Mouse (Mus musculus) myocyte (in vitro differentiated cells): ENCODE results near the gene Neurod4. TPM values are rescaled to one million over a fixed set of nuclear protein-coding genes. Genes with fewer than 3 reads are reported as not detected.
A peak's percentile ranks its signal among the peaks of the same experiment; 100 is the strongest.

Source experiments
- H3K27me3 ChIP-seq: one replicate; pipeline ENCODE4 v1.6.1; 2011; ENCODE audit not compliant: control insufficient read depth, insufficient read depth, insufficient read length
- H3K36me3 ChIP-seq: one replicate; pipeline ENCODE4 v1.6.1; 2011; ENCODE audit not compliant: control insufficient read depth, insufficient read depth
- H3K4me2 ChIP-seq: one replicate; pipeline ENCODE4 v1.6.1; 2011; ENCODE audit warnings: low read depth, control low read depth
- H3K4me3 ChIP-seq: one replicate; pipeline ENCODE4 v1.5.1; 2011; ENCODE audit warnings: mild to moderate bottlenecking, control low read depth, moderate library complexity
- H3K79me2 ChIP-seq: one replicate; pipeline ENCODE4 v1.6.1; 2011; ENCODE audit not compliant: control insufficient read depth, insufficient read depth
- H3ac ChIP-seq: one replicate; pipeline ENCODE4 v1.6.1; 2011; ENCODE audit not compliant: control insufficient read depth, insufficient read length
- CEBPB ChIP-seq: IDR thresholded peaks from 2 replicates; pipeline ENCODE4 v1.6.1; 2011; ENCODE audit warnings: mild to moderate bottlenecking, moderate library complexity; ENCODE audit not compliant: poor library complexity, insufficient read depth, severe bottlenecking
- E2F4 ChIP-seq: IDR thresholded peaks from one replicate; pipeline ENCODE4 v1.6.1; 2011; ENCODE audit warnings: mild to moderate bottlenecking, control low read depth, moderate library complexity; ENCODE audit not compliant: insufficient read depth
- MAX ChIP-seq: IDR thresholded peaks from one replicate; pipeline ENCODE4 v1.6.1; 2011; ENCODE audit warnings: low read depth, mild to moderate bottlenecking, control low read depth
- MYOD1 ChIP-seq, 3 experiments: IDR thresholded peaks; one replicate each; pipeline ENCODE4 v1.6.1; 2011; ENCODE audit warnings: control low read depth in 2 of 3, low read depth in 2 of 3, mild to moderate bottlenecking in 2 of 3, moderate library complexity in 1 of 3; ENCODE audit not compliant: insufficient read length in 2 of 3, control insufficient read depth in 1 of 3
- MYOG ChIP-seq, 3 experiments: IDR thresholded peaks; one replicate each; pipeline ENCODE4 v1.6.1; 2011; ENCODE audit warnings: control low read depth in 2 of 3, low read depth in 2 of 3, mild to moderate bottlenecking in 2 of 3; ENCODE audit not compliant: insufficient read length in 2 of 3, control insufficient read depth in 1 of 3, insufficient read depth in 1 of 3
- POLR2A ChIP-seq: IDR thresholded peaks from one replicate; pipeline ENCODE4 v1.6.1; 2011; ENCODE audit warnings: low read depth, mild to moderate bottlenecking, control low read depth, moderate library complexity; ENCODE audit not compliant: insufficient read length
- POLR2AphosphoS2 ChIP-seq: IDR thresholded peaks from one replicate; pipeline ENCODE4 v1.6.1; 2011; ENCODE audit warnings: low read depth, control low read depth; ENCODE audit not compliant: insufficient read length
- REST ChIP-seq: IDR thresholded peaks from one replicate; pipeline ENCODE4 v1.6.1; 2011; ENCODE audit warnings: mild to moderate bottlenecking, control low read depth, moderate library complexity; ENCODE audit not compliant: insufficient read depth, insufficient read length
- SRF ChIP-seq: IDR thresholded peaks from one replicate; pipeline ENCODE4 v1.6.1; 2011; ENCODE audit warnings: low read depth; ENCODE audit not compliant: control insufficient read depth, insufficient read length
- TCF12 ChIP-seq: IDR thresholded peaks from one replicate; pipeline ENCODE4 v1.6.1; 2011; ENCODE audit warnings: mild to moderate bottlenecking, control low read depth; ENCODE audit not compliant: poor library complexity, insufficient read depth, severe bottlenecking
- TCF3 ChIP-seq: IDR thresholded peaks from one replicate; pipeline ENCODE4 v1.6.1; 2011; ENCODE audit warnings: low read depth, control low read depth; ENCODE audit not compliant: insufficient read length
- USF1 ChIP-seq: IDR thresholded peaks from one replicate; pipeline ENCODE4 v1.6.1; 2011; ENCODE audit warnings: low read depth, mild to moderate bottlenecking, control low read depth, moderate library complexity
- polyA plus RNA-seq: library from polyadenylated mRNA; unstranded; fragments of >200 nt; fragmentation: generic; extraction: Trizol; gene quantifications from one replicate; pipeline ENCODE4 v1.2.1, GENCODE M21; 2012; ENCODE audit warnings: missing spikeins

Neurod4 gene
- not detected for polyA plus RNA-seq

DNA sequence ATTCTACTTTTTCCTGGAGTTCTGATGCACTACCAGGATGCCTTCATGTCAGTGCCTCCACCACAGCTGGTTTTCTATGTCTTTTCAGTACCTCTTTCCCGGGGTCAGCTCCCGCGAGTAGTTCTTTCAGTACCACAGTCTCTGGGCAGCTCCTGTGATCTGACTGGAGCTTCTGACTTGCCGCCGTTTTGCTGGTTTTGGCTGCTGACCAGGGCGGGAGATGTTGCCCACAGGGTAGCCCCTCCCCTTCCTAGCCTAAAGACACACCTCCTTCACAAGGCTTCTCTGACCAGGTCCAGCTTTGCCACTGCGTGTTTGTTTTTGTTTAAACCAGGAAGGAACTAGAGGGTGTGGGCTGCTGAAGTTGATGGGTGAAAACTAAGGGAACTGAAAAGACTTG, at the start of gene Neurod4:
TSS of gene Neurod4 (minus strand) at position 175 of the 400 bp plus-strand sequence.
- H3K36me3 ChIP-seq, result no peaks in the 10 kb centered on the region

DNA sequence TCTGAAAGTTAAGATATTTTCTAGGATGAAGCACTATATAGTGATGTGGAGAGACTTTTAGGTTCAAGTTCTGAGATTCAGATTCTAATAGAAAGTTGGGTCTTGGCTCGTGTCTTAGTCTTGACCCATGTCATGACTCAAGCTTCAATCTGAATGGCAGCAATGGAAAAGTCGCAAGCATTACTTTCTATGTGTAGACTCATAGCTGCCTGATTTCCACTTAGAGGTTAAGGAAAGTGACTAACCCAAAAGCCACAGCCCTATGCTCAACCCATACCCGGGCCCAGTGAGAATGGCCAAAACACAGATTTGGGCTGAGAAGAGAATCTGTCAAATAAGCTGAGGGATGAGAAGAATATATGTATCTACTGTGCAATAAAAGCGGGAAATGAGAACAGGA, 44.2 kb upstream of the Neurod4 start:
- Histone ChIP-seq H3K27me3 (no peaks in the 10 kb centered on the region), H3K36me3 (no peaks in the 10 kb centered on the region), H3K4me3 (no peak overlapping the region), H3K4me2 (no peak overlapping the region), H3ac (no peak overlapping the region), H3K79me2 (no peaks in the 10 kb centered on the region)
- TF ChIP-seq REST (no peak), USF1 (no peak), MYOD1 (IDR thresholded peaks at IDR 0.05; ENCODE audit: control insufficient read depth in 1 of 3, insufficient read length in 2 of 3, low read depth in 2 of 3) (no peak), MYOG (IDR thresholded peaks at IDR 0.05; ENCODE audit: control insufficient read depth in 1 of 3, insufficient read depth in 1 of 3, insufficient read length in 2 of 3, low read depth in 2 of 3) (no peak)

More for the DNA sequence above, at the start of gene Neurod4:
- H3K4me2 ChIP-seq, result no peak within 1 kb of the TSS
- peak; percentile 50 for TF ChIP-seq REST
- no peak for TF ChIP-seq E2F4
- no peak for TF ChIP-seq USF1
- TF ChIP-seq TCF12, result no peak
- no peak for TF ChIP-seq POLR2AphosphoS2
- no peak for TF ChIP-seq MAX
- no peak for TF ChIP-seq SRF
- H3ac ChIP-seq, result no peak within 1 kb of the TSS
- H3K79me2 ChIP-seq, result no peaks in the 10 kb centered on the region
- H3K27me3 ChIP-seq, result no peaks in the 10 kb centered on the region
- no peak within 1 kb of the TSS for H3K4me3 ChIP-seq

- Histone ChIP-seq H3K36me3 (no peaks in the 10 kb centered on the region), H3K79me2 (no peaks in the 10 kb centered on the region), H3ac (no peak within 1 kb of the TSS), H3K4me3 (no peak within 1 kb of the TSS), H3K4me2 (no peak within 1 kb of the TSS), H3K27me3 (no peaks in the 10 kb centered on the region)
- TF ChIP-seq MYOD1 (IDR thresholded peaks at IDR 0.05; ENCODE audit: control insufficient read depth in 1 of 3, insufficient read length in 2 of 3, low read depth in 2 of 3) (no peak), SRF (no peak), TCF3 (no peak), USF1 (no peak), TCF12 (no peak), REST (no peak)
These were observed 42.6 kb upstream of the Neurod4 start, which contains the start of gene Tespa1 for GRCm38 (mm10) chr10:130322637-130323036. TSS of gene Tespa1 (plus strand) at chr10:130322870.

- Histone ChIP-seq H3K36me3 (no peaks in the 10 kb centered on the region), H3K4me3 (no peak overlapping the region), H3K4me2 (no peak overlapping the region), H3K79me2 (no peaks in the 10 kb centered on the region), H3K27me3 (no peaks in the 10 kb centered on the region), H3ac (no peak overlapping the region)
- TF ChIP-seq MAX (no peak), REST (no peak), TCF3 (no peak), POLR2AphosphoS2 (no peak), USF1 (no peak), E2F4 (no peak), MYOG (IDR thresholded peaks at IDR 0.05; ENCODE audit: control insufficient read depth in 1 of 3, insufficient read depth in 1 of 3, insufficient read length in 2 of 3, low read depth in 2 of 3) (no peak), SRF (no peak), POLR2A (no peak), TCF12 (no peak), MYOD1 (IDR thresholded peaks at IDR 0.05; ENCODE audit: control insufficient read depth in 1 of 3, insufficient read length in 2 of 3, low read depth in 2 of 3) (no peak), CEBPB (no peak)
These were observed 42.0 kb upstream of the Neurod4 start for GRCm38 (mm10) chr10:130322062-130322461.

- TF ChIP-seq POLR2AphosphoS2, result no peak
- no peak for TF ChIP-seq MYOD1 (IDR thresholded peaks at IDR 0.05; ENCODE audit: control insufficient read depth in 1 of 3, insufficient read length in 2 of 3, low read depth in 2 of 3)
- TF ChIP-seq MYOG (IDR thresholded peaks at IDR 0.05; ENCODE audit: control insufficient read depth in 1 of 3, insufficient read depth in 1 of 3, insufficient read length in 2 of 3, low read depth in 2 of 3), result no peak
- Histone ChIP-seq H3K36me3 (no peaks in the 10 kb centered on the region), H3K79me2 (no peaks in the 10 kb centered on the region), H3K27me3 (no peaks in the 10 kb centered on the region), H3K4me2 (no peak overlapping the region), H3K4me3 (no peak overlapping the region), H3ac (no peak overlapping the region)
These were observed 40.7 kb upstream of the Neurod4 start for GRCm38 (mm10) chr10:130320715-130321114.

DNA sequence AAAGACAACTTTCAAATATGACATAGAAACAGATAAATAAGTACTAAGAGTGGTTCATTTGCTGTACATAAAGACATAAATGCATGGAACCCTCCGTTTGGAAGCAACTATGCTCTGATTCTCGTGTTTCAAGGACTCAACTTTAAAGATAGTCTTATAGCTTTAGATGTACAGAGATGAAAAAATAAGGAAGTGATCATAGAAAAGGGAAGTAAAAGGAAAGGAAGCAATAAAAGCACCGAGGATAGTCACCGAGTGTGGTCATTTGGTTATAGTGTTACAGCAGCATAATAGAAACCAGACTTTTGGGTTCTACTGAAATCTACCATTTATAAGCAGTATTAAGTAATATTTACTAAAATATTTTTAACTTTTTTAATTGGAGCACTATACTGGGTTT, 38.7 kb upstream of the Neurod4 start:
- Histone ChIP-seq H3K4me2 (no peak overlapping the region), H3K79me2 (no peaks in the 10 kb centered on the region), H3ac (no peak overlapping the region), H3K4me3 (no peak overlapping the region), H3K27me3 (no peaks in the 10 kb centered on the region), H3K36me3 (no peaks in the 10 kb centered on the region)
- TF ChIP-seq POLR2A, result no peak
- TF ChIP-seq MYOD1 (IDR thresholded peaks at IDR 0.05; ENCODE audit: control insufficient read depth in 1 of 3, insufficient read length in 2 of 3, low read depth in 2 of 3), result no peak
- no peak for TF ChIP-seq TCF12
- TF ChIP-seq E2F4, result no peak
- no peak for TF ChIP-seq MYOG (IDR thresholded peaks at IDR 0.05; ENCODE audit: control insufficient read depth in 1 of 3, insufficient read depth in 1 of 3, insufficient read length in 2 of 3, low read depth in 2 of 3)
- TF ChIP-seq MAX, result no peak
- TF ChIP-seq POLR2AphosphoS2, result no peak
